Mouse (Mus musculus) ovary, postnatal 36 days (tissue): ENCODE data around the gene Dnah12.
"Not testable (repeated sequence)": the region's sequence is repeated elsewhere in the genome, so short reads cannot be mapped to it uniquely, and the experiment has no call there.

ENCODE experiments used
- DNase-seq: peaks from one replicate; pipeline ENCODE4 v3.0.0; 2022; ENCODE audit warnings: low spot score, mixed read lengths

Gene Dnah12

GRCm38 (mm10) chr14:26719696-26720095 lies 26.6 kb downstream of the Dnah12 start:
- not testable (repeated sequence) for DNase-seq

- DNase-seq = no peak
Measured at GRCm38 (mm10) chr14:26724898-26725297, 31.8 kb downstream of the Dnah12 start.

- DNase-seq = no peak
Measured at GRCm38 (mm10) chr14:26758566-26758965, 65.5 kb downstream of the Dnah12 start.

GRCm38 (mm10) chr14:26764827-26765226 lies 71.8 kb downstream of the Dnah12 start:
- no peak for DNase-seq

- DNase-seq = no peak
Measured at GRCm38 (mm10) chr14:26768195-26768594, 75.1 kb downstream of the Dnah12 start.

- no peak for DNase-seq
Measured at GRCm38 (mm10) chr14:26773536-26773935, 80.5 kb downstream of the Dnah12 start.

- DNase-seq = no peak
Measured at GRCm38 (mm10) chr14:26783731-26784130, 90.7 kb downstream of the Dnah12 start.

- DNase-seq = no peak
Measured at GRCm38 (mm10) chr14:26785695-26786094, 92.6 kb downstream of the Dnah12 start.

GRCm38 (mm10) chr14:26794431-26794830 lies 101.4 kb downstream of the Dnah12 start:
- DNase-seq = no peak

GRCm38 (mm10) chr14:26798330-26798729 lies 105.3 kb downstream of the Dnah12 start:
- DNase-seq = no peak

- DNase-seq = no peak
Measured at GRCm38 (mm10) chr14:26799286-26799685, 106.2 kb downstream of the Dnah12 start.

- DNase-seq = no peak
Measured at GRCm38 (mm10) chr14:26805500-26805899, 112.4 kb downstream of the Dnah12 start.

- DNase-seq = no peak
Measured at GRCm38 (mm10) chr14:26812734-26813133, 119.7 kb downstream of the Dnah12 start.

- no peak for DNase-seq
Measured at GRCm38 (mm10) chr14:26813871-26814270, 120.8 kb downstream of the Dnah12 start.

GRCm38 (mm10) chr14:26814908-26815307 lies 121.8 kb downstream of the Dnah12 start:
- no peak for DNase-seq

GRCm38 (mm10) chr14:26816785-26817184 lies 123.7 kb downstream of the Dnah12 start:
- no peak for DNase-seq

GRCm38 (mm10) chr14:26826020-26826419 lies 132.9 kb downstream of the Dnah12 start:
- DNase-seq = no peak

GRCm38 (mm10) chr14:26853053-26853452 lies 160.0 kb downstream of the Dnah12 start:
- DNase-seq = no peak

- no peak for DNase-seq
Measured at GRCm38 (mm10) chr14:26854066-26854465, 161.0 kb downstream of the Dnah12 start.

- no peak for DNase-seq
Measured at GRCm38 (mm10) chr14:26858364-26858763, 165.3 kb downstream of the Dnah12 start.

GRCm38 (mm10) chr14:26859024-26859423 lies 165.9 kb downstream of the Dnah12 start:
- no peak for DNase-seq

- no peak for DNase-seq
Measured at GRCm38 (mm10) chr14:26867356-26867755, 174.3 kb downstream of the Dnah12 start.

GRCm38 (mm10) chr14:26868299-26868698 lies 175.2 kb downstream of the Dnah12 start:
- no peak for DNase-seq

GRCm38 (mm10) chr14:26878756-26879155 lies 185.7 kb downstream of the Dnah12 start:
- no peak for DNase-seq

- no peak for DNase-seq
Measured at GRCm38 (mm10) chr14:26879976-26880375, 186.9 kb downstream of the Dnah12 start.
